ENCODE assay signal across 9 mouse cellular contexts in the genomic region with DNA sequence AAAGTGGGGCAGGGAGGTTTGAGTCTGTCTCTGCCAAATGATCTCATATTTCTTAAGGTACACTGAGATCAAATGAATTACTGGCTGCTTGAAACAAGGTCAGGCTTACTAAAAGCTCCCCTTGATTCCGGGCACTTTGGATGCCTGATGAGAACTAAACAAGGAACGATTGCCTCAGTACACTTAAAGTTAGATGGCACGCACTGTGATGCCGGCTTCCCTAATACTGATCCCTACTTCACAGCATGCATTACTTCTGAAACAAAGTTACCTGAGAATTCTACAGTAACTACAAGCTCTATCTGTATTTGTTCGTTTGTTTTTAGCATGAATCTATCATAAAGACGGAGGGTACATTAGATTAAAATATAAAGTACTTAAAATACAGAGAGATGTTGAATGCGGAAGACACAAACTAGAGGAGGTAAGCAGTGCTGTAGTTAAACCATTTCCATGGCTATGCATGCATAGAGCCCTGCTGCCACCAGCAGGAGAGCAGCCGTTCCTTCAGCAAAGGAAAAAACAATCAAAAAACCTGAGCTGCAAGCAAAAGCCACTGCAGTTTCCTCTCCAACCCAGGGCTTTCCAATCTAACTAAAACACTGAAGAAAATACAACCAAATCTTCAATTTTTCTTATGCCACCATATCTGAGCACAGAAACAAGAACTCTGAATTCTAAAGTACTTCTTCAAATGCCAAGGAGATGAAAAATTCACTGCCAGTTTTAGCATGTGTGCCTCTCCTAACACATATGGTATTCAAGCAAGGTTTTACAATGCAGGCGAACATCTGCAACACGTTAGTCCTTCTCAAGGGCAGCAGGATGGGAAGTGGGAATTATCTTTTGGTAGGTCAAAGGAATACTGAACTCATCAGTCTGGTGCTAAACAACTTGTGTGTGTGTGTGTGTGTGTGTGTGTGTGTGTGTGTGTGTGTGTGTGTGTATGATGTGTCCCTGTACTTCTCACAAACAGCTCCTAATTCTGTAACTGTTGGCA.
A peak's percentile ranks its signal among the peaks of the same experiment; 100 is the strongest.
DNase-seq lines count a peak whose midpoint lies in the region; ATAC-seq and TF ChIP-seq lines count a peak whose summit lies in the region.
"Had no signal": no experiment of that assay in that cellular context is flagged by ENCODE, and none has a peak within 500 bp of the region (broad histone marks: within the 10 kb centered on the region; RNA-seq: fewer than 3 reads in every experiment).

No protein-coding gene starts in this region.

- CTCF ChIA-PET in Patski (lab: Charles Lee): interaction anchor here (0.6 to 3.7 kb wide), 23 partner anchors 11 to 339 kb away, joined by 3 to 18 read pairs (median 4); a partner anchor contains a TSS

- in situ Hi-C loops in Patski (cut with MboI; ENCODE audit: low pct_unique_long_range_greater_than_20kb): loop anchor here (5.0 to 10.0 kb wide), 3 partner anchors 150 to 493 kb away; a partner anchor contains a TSS

- no peaks in the 10 kb centered on the region for H3K4me1 ChIP-seq in heart, embryonic 16.5 days (ENCODE audit: control insufficient read depth, insufficient read depth, low read length)
- H3K4me1 ChIP-seq in midbrain, embryonic 16.5 days (ENCODE audit: control insufficient read depth, insufficient read depth, low read length): 0 out of 2 replicates have a peak, but pooled peaks cover 2% of the 10 kb centered on the region
- no peaks in the 10 kb centered on the region for H3K4me1 ChIP-seq in thymus, adult 2 months (replicated peaks; ENCODE audit: control insufficient read depth, insufficient read depth, low read length)

- no peaks in the 10 kb centered on the region for H3K36me3 ChIP-seq in heart, embryonic 16.5 days (ENCODE audit: control insufficient read depth, insufficient read depth)
- no peaks in the 10 kb centered on the region for H3K36me3 ChIP-seq in midbrain, embryonic 16.5 days (ENCODE audit: control insufficient read depth, insufficient read depth, low read length)
- no peaks in the 10 kb centered on the region for H3K36me3 ChIP-seq in thymus, adult 2 months (ENCODE audit: control insufficient read depth, insufficient read depth, low read length)

- no peak for TF ChIP-seq POLR2A in thymus, adult 2 months (IDR thresholded peaks at IDR 0.05; ENCODE audit: control insufficient read depth, extremely low read depth, insufficient read depth, low read length, poor library complexity)

- peak; percentile 94 for TF ChIP-seq CTCF in Patski (IDR thresholded peaks at IDR 0.05)
- TF ChIP-seq CTCF in thymus, adult 2 months (IDR thresholded peaks at IDR 0.05; ENCODE audit: borderline replicate concordance, control insufficient read depth, extremely low read depth, insufficient read depth, low read length, poor library complexity): no peak

- POLR2A ChIA-PET in Patski (lab: Charles Lee): interaction anchor here (0.6 to 1.0 kb wide), 2 partner anchors 164 to 165 kb away, joined by 3 to 5 read pairs; a partner anchor contains a TSS

- no peaks in the 10 kb centered on the region for H3K27me3 ChIP-seq in heart, embryonic 16.5 days (ENCODE audit: control insufficient read depth, insufficient read depth, low read length)
- no peaks in the 10 kb centered on the region for H3K27me3 ChIP-seq in Patski
- no peaks in the 10 kb centered on the region for H3K27me3 ChIP-seq in midbrain, embryonic 16.5 days (ENCODE audit: control insufficient read depth, insufficient read depth, low read depth, low read length)
- H3K27me3 ChIP-seq in thymus, adult 2 months (ENCODE audit: control insufficient read depth, insufficient read depth, low read length): no peaks in the 10 kb centered on the region
- H3K27me3 ChIP-seq: megakaryocyte, embryonic 14.5 days had no signal

- no peak for DNase-seq in heart, postnatal 25 days (ENCODE audit: low spot score)
- DNase-seq in Patski (ENCODE audit: low read depth, low spot score): no peak
- peak; percentile 56 for DNase-seq in embryo, embryonic 10.5 days (ENCODE audit: low spot score)
- DNase-seq in induced T-regulatory cell, adult 2 months (ENCODE audit: low read depth): peak; percentile 32
- peak; percentile 31 for DNase-seq in left cerebral cortex, postnatal 4 days
- peak; percentile 45 for DNase-seq in thymus, adult 2 months

- H3K27ac ChIP-seq in heart, embryonic 16.5 days (ENCODE audit: low read length): no peak overlapping the region
- H3K27ac ChIP-seq in midbrain, embryonic 16.5 days (ENCODE audit: low read length): no peak overlapping the region
- no peak overlapping the region for H3K27ac ChIP-seq in thymus, adult 2 months (ENCODE audit: control insufficient read depth, insufficient read depth, low read length)

- no peak overlapping the region for H3K4me3 ChIP-seq in heart, embryonic 16.5 days (ENCODE audit: low read length)
- H3K4me3 ChIP-seq in midbrain, embryonic 16.5 days (ENCODE audit: low read depth, low read length): no peak overlapping the region
- H3K4me3 ChIP-seq in thymus, adult 2 months (ENCODE audit: control insufficient read depth, insufficient read depth, low read length): no peak overlapping the region
- H3K4me3 ChIP-seq: megakaryocyte, embryonic 14.5 days had no signal

- peak; percentile 80 for ATAC-seq in heart, embryonic 16.5 days (replicated peaks; ENCODE audit: extremely low read depth, insufficient read depth, low FRiP score)
- peak; percentile 73 for ATAC-seq in Patski
- ATAC-seq in midbrain, embryonic 16.5 days: peak; percentile 92

- intact Hi-C loops in heart, postnatal 25 days (cut with DNase I): loop anchor here (1.0 kb wide), 1 partner anchor 146 kb away; no protein-coding TSS in a partner anchor
- intact Hi-C loops in left cerebral cortex, postnatal 4 days (cut with DNase I): loop anchor here (2.0 kb wide), 1 partner anchor 149 kb away; no protein-coding TSS in a partner anchor

- H3K4me2 ChIP-seq in heart, embryonic 16.5 days (ENCODE audit: low read depth, low read length): no peak overlapping the region
- H3K4me2 ChIP-seq in midbrain, embryonic 16.5 days (ENCODE audit: low read length): no peak overlapping the region

- no peak overlapping the region; the same call in 1 of the 2 replicates for H3K9ac ChIP-seq in heart, embryonic 16.5 days (ENCODE audit: low read length)
- H3K9ac ChIP-seq in midbrain, embryonic 16.5 days (ENCODE audit: low read depth, low read length): no peak overlapping the region

- 48% methylated on average over 10 of the region's 10 CpGs for WGBS in heart, embryonic 16.5 days
- 70% methylated on average over 10 of the region's 10 CpGs for WGBS in midbrain, embryonic 16.5 days
- WGBS in thymus, adult 2 months: 67% methylated on average over 10 of the region's 10 CpGs

- no peaks in the 10 kb centered on the region for H3K9me3 ChIP-seq in heart, embryonic 16.5 days (replicated peaks; ENCODE audit: control insufficient read depth, low read length)
- no peaks in the 10 kb centered on the region for H3K9me3 ChIP-seq in midbrain, embryonic 16.5 days (replicated peaks; ENCODE audit: control insufficient read depth, low read length, poor library complexity, severe bottlenecking)
- H3K9me3 ChIP-seq: megakaryocyte, embryonic 14.5 days had no signal

Comparison
In these comparisons a context has a peak if more than half of its experiments do, and no peak if none do; other contexts are left out.
1. DNase-seq: peak in embryo, embryonic 10.5 days (single experiment), induced T-regulatory cell, adult 2 months (single experiment), left cerebral cortex, postnatal 4 days (single experiment) and thymus, adult 2 months (single experiment); none in heart, postnatal 25 days (single experiment) and Patski (single experiment).
2. Peak in every context shown above with its lines, with median percentiles within 50 percentile points of each other: ATAC-seq.